Mouse (Mus musculus): ENCODE data around the gene Prkcz.

DNA sequence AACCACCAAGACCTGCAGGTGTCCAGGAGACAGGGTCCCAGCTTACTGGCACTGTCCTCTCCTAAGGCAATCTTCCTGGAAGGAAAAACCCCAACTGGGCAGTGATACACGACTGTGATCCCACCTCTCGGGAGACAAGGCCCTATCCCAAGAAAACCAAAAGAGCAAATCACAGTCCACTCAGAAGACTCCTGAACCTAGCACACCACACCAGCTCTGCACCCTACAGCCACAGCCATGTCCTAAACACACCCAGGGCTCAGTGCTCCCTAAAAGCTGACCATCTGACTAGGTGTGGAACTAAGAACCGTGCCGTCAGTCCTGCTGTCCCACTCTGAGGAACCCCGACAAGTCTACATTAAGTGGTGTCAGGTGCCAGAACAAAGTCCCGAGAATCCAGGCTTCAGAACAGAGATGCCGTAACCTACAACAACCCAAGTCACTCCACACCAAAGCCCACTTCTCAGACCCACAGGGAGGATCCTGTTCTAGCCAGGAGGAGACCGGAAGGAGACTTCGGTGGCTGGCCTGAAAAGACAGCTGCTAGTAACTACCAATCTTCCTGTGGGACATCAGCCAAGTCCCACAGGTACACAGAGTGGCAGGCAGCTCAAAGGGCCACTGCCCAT is 142.9 kb downstream of the Prkcz start:
- no peak for TF ChIP-seq E2F4 (IDR thresholded peaks at IDR 0.05; ENCODE audit: insufficient replicate concordance, low read depth, low read length)
- TF ChIP-seq POLR2A (IDR thresholded peaks at IDR 0.05; ENCODE audit: low read depth, low read length) = no peak
- no peak for TF ChIP-seq CTCF (conservative IDR thresholded peaks at IDR 0.05 in 1 of 2, IDR thresholded peaks at IDR 0.05 in 1 of 2; ENCODE audit: low read depth in 2 of 2, low read length in 2 of 2)
- no peak for TF ChIP-seq ETS1 (conservative IDR thresholded peaks at IDR 0.05; ENCODE audit: low read depth, low read length)
- TF ChIP-seq GABPA (IDR thresholded peaks at IDR 0.05; ENCODE audit: insufficient replicate concordance, low read depth, low read length) = no peak
- TF ChIP-seq ZC3H11A (IDR thresholded peaks at IDR 0.05; ENCODE audit: low read depth, low read length) = no peak
- TF ChIP-seq ELF1 (IDR thresholded peaks at IDR 0.05; ENCODE audit: low read depth, low read length) = no peak
- no peak for TF ChIP-seq MXI1 (IDR thresholded peaks at IDR 0.05; ENCODE audit: low read depth, low read length)
- no peak for TF ChIP-seq KAT2A (IDR thresholded peaks at IDR 0.05; ENCODE audit: insufficient replicate concordance, low read length)
